Mouse (Mus musculus): ENCODE measurements around the gene Lamp2.
"Not testable (repeated sequence)": the region's sequence is repeated elsewhere in the genome, so short reads cannot be mapped to it uniquely, and the experiment has no call there.

Gene Lamp2

DNA sequence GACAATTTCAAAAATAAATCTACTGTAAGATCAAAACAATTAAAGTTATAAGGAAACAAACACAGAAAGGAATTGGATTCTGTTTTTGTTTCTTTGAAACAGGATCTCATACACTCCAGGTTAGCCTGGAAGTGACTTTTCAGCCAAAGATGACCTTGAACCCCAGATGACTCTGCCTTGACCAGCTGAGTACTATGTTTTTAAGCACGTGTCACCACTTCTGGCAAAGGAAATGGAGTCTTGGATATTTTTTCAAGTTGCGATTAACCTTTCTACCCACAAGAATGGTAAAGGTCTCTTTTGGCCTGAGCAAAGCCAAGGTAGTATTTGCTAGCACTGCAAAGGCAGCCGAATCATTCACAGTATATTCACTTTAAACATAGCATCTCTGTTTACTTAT is 33.2 kb downstream of the Lamp2 start:
- DNase-seq, result no peak

DNA sequence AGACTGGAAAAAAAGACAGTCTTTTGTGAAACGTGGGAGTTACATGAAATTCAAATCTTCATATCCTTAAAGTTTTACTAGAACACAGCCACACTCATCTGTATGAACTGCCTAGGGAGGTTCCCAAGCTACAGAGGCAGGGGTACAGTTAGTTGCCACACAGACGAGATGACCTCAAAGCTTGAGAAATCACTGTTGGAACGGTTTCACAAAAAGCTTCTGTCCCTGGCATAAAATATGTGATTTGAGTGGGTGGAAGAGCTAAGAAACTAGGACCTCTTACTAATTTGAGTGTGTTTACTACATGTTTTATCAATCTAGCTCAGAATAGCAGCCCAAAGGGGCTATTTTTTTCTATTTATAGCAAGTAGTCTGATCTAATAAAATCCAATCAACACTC is 33.9 kb downstream of the Lamp2 start:
- no peak for DNase-seq

DNA sequence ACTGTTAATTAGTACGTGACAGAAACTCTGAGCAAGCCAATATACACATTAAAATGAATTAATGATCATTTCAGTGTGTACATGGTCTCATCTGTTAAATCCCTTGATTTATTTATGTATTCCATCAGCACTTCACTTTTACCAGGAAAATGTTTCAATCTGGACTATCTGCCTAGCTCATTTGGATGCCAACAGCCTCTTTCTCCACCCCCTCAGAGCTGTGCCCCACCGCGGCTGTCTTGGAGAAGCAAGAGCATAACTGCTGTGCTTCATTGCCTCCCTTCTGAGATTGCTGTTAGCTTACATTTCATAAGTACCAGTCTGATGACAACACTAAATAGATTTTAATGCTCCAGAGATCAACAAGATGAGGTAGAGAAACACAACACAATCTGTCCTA is 52.4 kb downstream of the Lamp2 start:
- no peak for DNase-seq

DNA sequence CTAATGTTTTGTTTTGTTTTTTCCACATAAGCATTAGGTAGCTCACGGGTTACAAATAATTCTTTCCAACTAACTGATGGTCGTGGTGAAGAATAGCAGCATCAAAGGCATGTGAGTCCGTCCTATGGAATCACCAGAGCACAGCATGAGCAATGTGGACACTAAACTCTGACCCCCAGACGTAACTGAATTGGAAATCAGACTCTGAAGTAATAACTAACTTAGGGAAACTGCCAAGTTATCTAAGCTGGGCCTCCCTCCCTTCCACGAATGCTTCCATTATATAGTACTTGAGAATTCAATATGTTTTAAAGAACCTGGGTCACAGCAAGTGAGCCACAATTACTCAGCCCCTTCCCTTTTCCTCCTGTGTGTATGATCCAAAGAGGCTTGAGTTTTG is 53.3 kb downstream of the Lamp2 start:
- DNase-seq, result no peak

DNA sequence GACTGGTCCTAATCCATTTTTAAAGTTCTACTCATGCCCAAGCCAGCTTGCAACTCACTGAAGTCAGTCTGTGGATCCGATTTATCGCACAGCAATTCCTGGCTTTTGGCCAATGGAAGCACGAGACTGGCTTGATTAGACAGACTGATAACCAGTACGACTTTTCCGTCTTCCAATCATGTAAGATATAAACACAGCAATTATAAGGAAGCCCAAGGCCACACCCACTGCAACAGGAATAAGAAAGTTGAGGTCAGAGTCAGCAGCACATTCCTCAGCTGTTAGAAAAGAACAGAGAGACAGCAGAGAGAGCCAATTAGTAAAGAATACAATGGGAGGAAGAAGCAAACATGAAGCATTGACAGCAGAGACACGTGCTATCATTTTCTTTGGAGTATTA is 54.2 kb downstream of the Lamp2 start:
- DNase-seq, result no peak

DNA sequence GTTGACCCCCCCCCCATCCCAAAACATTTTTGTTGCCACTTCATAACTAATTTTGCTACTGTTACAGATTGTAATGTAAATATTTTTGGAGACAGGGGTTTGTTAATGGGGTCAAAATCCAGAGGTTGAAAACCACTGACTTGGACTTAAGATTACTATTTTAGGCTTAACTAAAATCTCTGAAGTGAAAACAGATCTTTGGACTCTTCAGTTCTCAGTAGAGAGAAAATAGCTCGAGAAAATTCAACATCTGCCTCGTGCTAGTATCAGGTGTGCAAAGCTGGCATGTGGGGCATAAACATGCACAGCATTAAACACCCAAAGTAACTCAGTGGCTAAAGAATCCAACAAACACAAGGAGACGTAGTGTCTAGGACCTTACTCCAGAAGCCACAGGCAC is 55.6 kb downstream of the Lamp2 start:
- no peak for DNase-seq

DNA sequence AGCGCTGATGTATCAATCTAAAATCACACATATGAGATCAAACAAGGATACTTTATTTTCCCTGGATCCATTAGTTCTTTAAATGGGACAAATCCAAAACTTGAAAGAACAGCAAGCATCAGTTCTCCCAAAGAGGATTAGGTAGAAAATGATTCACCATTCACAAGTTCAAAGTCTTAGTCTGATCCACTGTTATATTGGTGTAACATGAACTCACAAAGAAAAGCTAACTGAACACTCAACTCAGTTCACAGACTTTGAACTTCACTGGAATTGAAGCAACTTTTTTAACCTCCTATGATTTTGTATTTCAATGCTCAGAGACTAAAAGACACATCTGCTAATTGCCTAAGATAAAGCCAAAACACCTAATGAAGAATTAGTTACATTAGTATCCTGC is 56.6 kb downstream of the Lamp2 start:
- no peak for DNase-seq

DNA sequence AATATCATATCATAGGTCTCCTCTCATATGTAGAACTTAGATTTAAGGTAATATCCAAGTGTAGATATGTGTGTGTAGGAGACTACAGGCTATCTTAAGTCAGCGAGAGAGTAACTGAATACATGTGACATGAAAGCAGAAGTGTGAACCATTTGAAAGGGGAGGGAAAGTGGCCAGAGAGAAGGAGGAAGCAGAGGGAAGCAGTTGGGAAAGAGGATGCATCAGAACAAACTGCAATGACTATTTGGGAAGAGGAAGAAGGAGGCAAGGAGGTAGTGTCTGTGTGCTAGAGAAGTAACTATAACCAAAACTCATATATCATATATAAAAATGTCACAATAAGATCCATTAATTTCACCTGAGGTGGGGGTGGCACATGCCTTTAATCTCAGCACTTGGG is 83.1 kb downstream of the Lamp2 start:
- not testable (repeated sequence) for DNase-seq

DNA sequence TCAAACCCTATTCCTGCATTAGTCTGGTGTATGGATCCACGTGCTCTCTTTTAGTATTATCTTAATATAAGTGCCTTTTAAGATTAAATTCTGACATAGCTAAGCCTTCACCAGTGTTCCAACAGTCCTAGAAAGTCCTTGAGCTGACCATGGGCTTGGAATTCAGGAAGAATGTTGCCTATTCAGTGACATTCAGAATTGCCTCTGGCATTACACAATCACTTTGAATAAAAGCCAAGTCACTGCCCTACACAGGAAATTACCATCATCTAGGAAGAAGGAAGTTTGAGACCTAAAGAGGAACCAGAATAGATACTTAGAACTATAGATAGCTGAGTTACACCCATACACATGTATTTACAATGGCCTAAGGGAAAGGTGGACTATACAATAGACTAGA is 91.6 kb downstream of the Lamp2 start:
- not testable (repeated sequence) for DNase-seq

DNA sequence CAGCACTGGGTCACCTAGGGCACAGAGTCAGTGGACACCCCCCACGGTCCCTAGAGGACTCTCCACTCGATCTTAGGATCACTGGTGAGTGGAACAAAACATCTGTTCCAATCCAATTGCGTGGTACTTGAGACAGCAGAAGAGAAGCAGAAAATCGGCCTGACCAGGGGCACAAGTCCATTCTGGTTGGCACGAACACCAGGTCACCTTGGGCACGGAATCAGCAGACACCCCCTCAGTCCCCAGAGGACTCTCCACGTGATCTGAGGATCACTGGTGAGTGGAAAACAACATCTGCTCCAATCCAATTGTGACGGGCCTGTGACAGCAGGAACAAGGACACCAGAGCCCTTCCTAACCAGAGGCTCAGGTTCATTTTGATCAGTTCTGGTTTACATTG is 94.2 kb downstream of the Lamp2 start:
- no peak for DNase-seq

Measured in thymus, postnatal 4 days (tissue).